Mouse (Mus musculus) kidney, adult 2 months (tissue): ENCODE data around the gene Arhgap45. TPM values are rescaled to one million over a fixed set of nuclear protein-coding genes. Genes with fewer than 3 reads are reported as not detected.

Source experiments
- DNase-seq: peaks from one replicate; pipeline ENCODE4 v3.0.0; 2021
- H3K27ac ChIP-seq: fragments of 200-500 bp; 2 replicates; pipeline ENCODE4 v1.5.1; 2012; ENCODE audit warnings: low read depth, low read length, control low read depth, inconsistent platforms; ENCODE audit not compliant: insufficient read depth
- H3K27me3 ChIP-seq: fragments of 200-500 bp; replicated peaks from 2 replicates; pipeline ENCODE4 v1.6.1; 2012; ENCODE audit warnings: mild to moderate bottlenecking, moderate library complexity, low read length, inconsistent platforms; ENCODE audit not compliant: control insufficient read depth, insufficient read depth
- H3K36me3 ChIP-seq: fragments of 200-500 bp; 2 replicates; pipeline ENCODE4 v1.6.1; 2012; ENCODE audit warnings: mild to moderate bottlenecking, moderate library complexity, low read length, inconsistent platforms; ENCODE audit not compliant: control insufficient read depth, insufficient read depth
- H3K4me1 ChIP-seq: fragments of 200-500 bp; 2 replicates; pipeline ENCODE4 v1.6.1; 2011; ENCODE audit warnings: low read length; ENCODE audit not compliant: control insufficient read depth, insufficient read depth
- H3K4me3 ChIP-seq: fragments of 200-500 bp; 2 replicates; pipeline ENCODE4 v1.5.1; 2011; ENCODE audit warnings: mild to moderate bottlenecking, low read depth, low read length, control low read depth; ENCODE audit not compliant: insufficient read depth
- CTCF ChIP-seq: fragments of 200-500 bp; conservative IDR thresholded peaks from 2 replicates; pipeline ENCODE4 v1.5.1; 2011; ENCODE audit warnings: low read depth, mild to moderate bottlenecking, control low read depth, low read length, moderate library complexity, mixed read lengths; ENCODE audit not compliant: insufficient read depth, insufficient read length
- POLR2A ChIP-seq: fragments of 200-500 bp; IDR thresholded peaks from one replicate; pipeline ENCODE4 v1.6.1; 2011; ENCODE audit warnings: low read depth, low read length, control low read depth
- WGBS: fragments of 180-500 bp; shearing (Covaris S2); methylation state at CpG from one replicate; pipeline ENCODE4 v1.1.7; 2018; 5-methylcytosine and 5-hydroxymethylcytosine counted together
- polyA plus RNA-seq: library from polyadenylated mRNA; depleted of rRNA; stranded (reverse); fragments of >200 nt; gene quantifications from 2 replicates; pipeline ENCODE4 v1.2.3, GENCODE M21; 2012

The Arhgap45 gene
- polyA plus RNA-seq, 1 experiment, result 25.5 TPM

DNA sequence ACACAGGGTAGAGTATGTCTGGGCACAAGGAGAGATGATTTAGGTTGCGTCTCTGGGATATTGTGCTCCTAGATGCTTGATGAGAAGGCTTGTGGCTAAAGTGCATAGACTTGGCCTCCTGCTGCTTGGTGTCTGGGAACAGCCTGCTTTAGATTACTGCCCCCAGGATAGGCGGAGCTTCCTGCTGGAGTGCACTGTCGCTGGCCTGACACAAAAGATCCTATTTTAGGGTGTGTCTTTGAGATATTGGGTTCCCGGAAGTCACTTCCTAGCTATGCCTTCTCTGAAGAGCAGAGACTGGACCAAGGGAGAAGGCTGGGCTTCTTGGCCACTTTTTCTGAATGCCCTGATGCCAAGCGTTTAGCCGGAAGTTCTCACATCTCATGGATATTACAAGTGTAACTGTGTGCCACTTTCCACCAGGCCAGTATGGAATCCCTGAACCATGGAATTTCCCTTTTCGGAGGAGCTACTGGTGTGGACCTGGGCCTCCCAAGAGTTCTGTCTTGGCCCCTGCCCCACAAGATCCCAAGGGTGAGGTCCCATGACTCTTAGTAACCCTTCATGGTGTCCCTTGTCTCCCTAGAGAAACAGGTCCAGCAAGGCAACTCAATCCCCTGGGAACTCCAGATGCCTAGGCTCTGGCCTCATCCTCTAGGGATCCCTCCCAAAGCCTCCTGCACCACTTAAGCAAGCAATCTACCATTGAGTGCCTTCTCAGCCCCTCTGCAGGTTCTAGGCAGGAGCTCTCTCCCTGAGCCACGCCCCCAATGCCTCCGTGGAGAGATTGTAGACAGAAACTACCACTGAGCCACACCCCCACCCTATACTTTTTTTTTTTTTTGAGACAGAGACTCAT, 12.8 kb upstream of the Arhgap45 start:
- no peak overlapping the region; the same call in 1 of the 2 replicates for H3K27ac ChIP-seq
- H3K4me1 ChIP-seq, result no peaks in the 10 kb centered on the region
- H3K4me3 ChIP-seq, result no peak overlapping the region
- DNase-seq, result peak; percentile 63
- no peak for TF ChIP-seq CTCF
- TF ChIP-seq POLR2A, result no peak
- no peaks in the 10 kb centered on the region for H3K27me3 ChIP-seq
- no peaks in the 10 kb centered on the region for H3K36me3 ChIP-seq
- 64% methylated on average over 9 of the region's 9 CpGs for WGBS

DNA sequence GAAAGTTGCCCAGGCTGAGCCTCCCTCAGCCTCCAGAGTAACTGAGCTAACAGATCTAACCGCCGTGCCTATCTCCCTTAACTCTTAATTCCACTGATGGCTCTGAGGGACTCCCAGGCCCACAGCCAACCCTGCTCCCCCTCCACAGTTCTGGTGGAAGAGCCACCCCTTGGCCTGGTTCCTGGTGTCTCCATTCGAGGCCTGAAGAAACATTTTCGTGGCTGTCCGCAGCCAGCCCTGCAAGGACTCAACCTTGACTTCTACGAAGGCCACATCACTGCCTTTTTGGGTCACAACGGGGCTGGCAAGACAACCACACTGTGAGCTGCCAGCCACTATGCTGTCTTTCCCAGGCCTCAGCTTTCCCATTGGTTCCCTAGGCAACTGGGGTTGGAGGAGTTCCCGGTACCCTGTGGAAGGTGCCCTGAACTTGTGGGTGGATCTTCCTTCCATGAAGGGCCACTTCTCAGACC, 12.2 kb upstream of the Arhgap45 start:
- no peak overlapping the region for H3K4me3 ChIP-seq
- TF ChIP-seq POLR2A (no peak), CTCF (no peak)
- no peaks in the 10 kb centered on the region for H3K4me1 ChIP-seq
- H3K27me3 ChIP-seq, result no peaks in the 10 kb centered on the region
- H3K36me3 ChIP-seq, result no peaks in the 10 kb centered on the region
- no peak for DNase-seq
- no peak overlapping the region for H3K27ac ChIP-seq
- 84% methylated on average over 8 of the region's 8 CpGs for WGBS

DNA sequence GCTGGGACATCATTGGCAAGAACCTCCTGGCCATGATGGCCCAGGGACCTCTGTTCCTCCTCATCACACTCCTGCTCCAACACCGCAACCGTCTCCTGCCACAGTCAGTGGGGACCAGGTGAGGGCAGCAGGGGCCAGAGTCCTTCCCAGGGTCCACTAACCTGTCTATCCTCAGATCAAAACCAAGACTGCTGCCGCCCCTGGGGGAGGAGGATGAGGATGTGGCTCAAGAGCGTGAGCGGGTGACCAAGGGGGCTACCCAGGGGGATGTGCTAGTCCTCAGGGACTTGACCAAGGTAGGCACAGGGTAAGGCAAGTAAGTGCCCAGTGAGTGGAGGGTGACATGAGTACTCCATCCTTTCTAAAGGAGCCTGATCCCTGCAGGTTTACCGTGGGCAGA, 4.7 kb upstream of the Arhgap45 start:
- no peak overlapping the region for H3K4me3 ChIP-seq
- H3K27me3 ChIP-seq, result no peaks in the 10 kb centered on the region
- no peaks in the 10 kb centered on the region for H3K36me3 ChIP-seq
- DNase-seq, result no peak
- H3K27ac ChIP-seq, result no peak overlapping the region
- H3K4me1 ChIP-seq, result no peaks in the 10 kb centered on the region
- TF ChIP-seq CTCF (no peak), POLR2A (no peak)
- WGBS, result 91% methylated on average over 6 of the region's 6 CpGs

DNA sequence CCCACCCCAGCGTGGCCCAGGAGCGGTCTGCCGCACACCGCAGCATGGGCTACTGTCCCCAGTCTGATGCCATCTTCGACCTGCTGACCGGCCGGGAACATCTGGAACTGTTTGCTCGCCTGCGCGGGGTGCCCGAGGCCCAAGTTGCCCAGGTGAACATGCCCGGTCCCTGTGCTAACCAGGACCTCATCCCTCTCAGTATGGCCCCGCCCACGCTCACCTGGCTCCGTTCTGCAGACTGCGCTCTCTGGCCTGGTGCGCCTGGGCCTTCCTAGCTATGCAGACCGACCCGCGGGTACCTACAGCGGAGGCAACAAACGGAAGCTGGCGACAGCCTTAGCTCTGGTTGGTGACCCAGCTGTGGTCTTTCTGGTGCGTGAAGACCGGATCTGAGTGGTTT, 2.8 kb upstream of the Arhgap45 start:
- DNase-seq, result no peak
- Histone ChIP-seq H3K4me1 (no peaks in the 10 kb centered on the region), H3K4me3 (no peak overlapping the region), H3K27ac (no peak overlapping the region), H3K27me3 (no peaks in the 10 kb centered on the region), H3K36me3 (no peaks in the 10 kb centered on the region)
- WGBS, result 70% methylated on average over 25 of the region's 25 CpGs
- TF ChIP-seq CTCF (no peak), POLR2A (no peak)

DNA sequence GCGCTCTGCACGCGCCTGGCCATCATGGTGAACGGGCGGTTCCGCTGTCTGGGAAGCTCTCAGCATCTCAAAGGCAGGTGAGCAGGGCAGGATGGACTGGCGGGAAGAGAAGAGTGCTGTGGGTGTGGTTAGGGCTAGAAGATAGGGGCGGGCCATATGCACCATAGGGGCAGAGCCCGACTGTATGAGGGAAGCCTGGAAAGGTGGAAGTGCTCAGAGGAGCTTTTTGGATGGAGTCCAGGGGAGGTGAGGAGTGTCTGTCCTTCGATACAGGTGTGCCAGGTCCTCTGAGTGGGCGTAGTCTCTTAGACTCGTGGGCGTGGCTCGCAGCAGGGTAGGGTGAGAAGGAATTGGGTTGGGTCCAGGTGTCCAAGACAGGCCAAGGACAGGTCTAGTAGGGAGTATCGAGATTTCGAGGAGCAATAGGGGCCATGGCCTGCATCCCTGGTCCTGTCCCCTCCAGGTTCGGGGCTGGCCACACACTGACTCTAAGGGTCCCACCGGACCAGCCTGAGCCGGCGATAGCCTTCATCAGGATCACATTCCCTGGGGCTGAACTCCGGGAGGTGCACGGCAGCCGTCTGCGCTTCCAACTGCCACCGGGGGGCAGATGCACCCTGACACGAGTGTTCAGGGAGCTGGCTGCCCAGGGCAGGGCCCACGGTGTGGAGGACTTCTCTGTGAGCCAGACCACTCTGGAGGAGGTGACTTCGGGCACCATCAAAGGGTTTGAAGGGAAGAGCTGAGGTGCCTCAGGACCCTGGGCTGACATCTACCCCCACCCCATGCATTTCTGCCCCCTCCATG, 1.8 kb upstream of the Arhgap45 start:
- 49% methylated on average over 28 of the region's 28 CpGs for WGBS
- no peak for DNase-seq
- no peak overlapping the region for H3K4me3 ChIP-seq
- TF ChIP-seq POLR2A, result no peak
- TF ChIP-seq CTCF, result no peak
- no peaks in the 10 kb centered on the region for H3K27me3 ChIP-seq
- no peak overlapping the region for H3K27ac ChIP-seq
- no peaks in the 10 kb centered on the region for H3K4me1 ChIP-seq
- no peaks in the 10 kb centered on the region for H3K36me3 ChIP-seq

DNA sequence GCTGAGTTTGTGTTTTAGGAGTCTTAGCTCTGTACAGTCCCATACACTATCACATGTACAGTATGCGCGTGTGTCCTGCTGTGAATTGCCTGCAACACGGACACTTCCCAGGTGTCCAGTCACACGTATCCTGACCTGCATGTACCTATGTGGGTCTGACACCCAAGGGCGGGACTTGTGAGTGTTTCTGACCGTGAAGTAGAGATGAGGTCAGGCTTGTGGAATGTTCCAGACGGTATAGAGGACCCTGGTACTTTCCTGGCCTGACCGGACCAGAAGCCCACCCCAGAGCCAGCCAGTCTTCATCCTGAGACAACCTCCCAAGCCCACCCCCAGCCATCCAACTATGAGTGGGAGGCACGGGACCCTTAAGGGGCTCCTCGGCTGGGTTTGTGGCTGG, 870 bp upstream of the Arhgap45 start:
- no peak overlapping the region for H3K4me3 ChIP-seq
- H3K27ac ChIP-seq, result no peak overlapping the region
- no peaks in the 10 kb centered on the region for H3K4me1 ChIP-seq
- DNase-seq, result no peak
- H3K27me3 ChIP-seq, result no peaks in the 10 kb centered on the region
- H3K36me3 ChIP-seq, result no peaks in the 10 kb centered on the region
- WGBS, result 79% methylated on average over 10 of the region's 10 CpGs
- TF ChIP-seq POLR2A, result no peak
- TF ChIP-seq CTCF, result no peak

DNA sequence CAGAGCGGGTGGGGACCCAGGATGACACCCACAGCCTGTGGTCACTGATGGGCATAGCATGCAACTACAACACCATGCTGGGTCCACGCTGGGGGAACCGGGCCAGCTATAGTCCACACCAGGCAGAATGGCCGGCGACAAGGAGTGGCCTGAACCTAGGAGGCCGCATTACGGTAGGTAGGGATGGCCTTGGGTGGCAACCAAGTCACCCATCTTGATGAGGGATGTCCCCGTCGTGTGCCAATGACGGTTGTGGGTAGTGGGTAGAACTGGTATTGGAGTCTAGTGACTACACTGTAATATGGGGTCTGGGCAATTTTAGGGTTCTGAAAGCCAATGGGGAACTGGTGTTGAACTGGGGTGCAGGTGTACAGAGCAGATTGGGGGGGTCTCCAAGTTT, 478 bp downstream of the Arhgap45 start:
- H3K36me3 ChIP-seq, result no peaks in the 10 kb centered on the region
- H3K4me1 ChIP-seq, result no peaks in the 10 kb centered on the region
- no peak for DNase-seq
- peak overlapping the region; percentile 24; the same call in 1 of the 2 replicates for H3K4me3 ChIP-seq
- no peaks in the 10 kb centered on the region for H3K27me3 ChIP-seq
- no peak overlapping the region for H3K27ac ChIP-seq
- 85% methylated on average over 10 of the region's 10 CpGs for WGBS
- TF ChIP-seq POLR2A (no peak), CTCF (no peak)
